Mouse (Mus musculus) lung, embryonic 16.5 days (tissue): ENCODE results near the gene Fau. TPM values are rescaled to one million over a fixed set of nuclear protein-coding genes. Genes with fewer than 3 reads are reported as not detected.

Experiments
- ATAC-seq: fragments of 200-750 bp; cut with Nextera tagmentation; 2 replicates; pipeline ENCODE4 v1.8.0; 2017; ENCODE audit warnings: low read depth, mild to moderate bottlenecking, moderate library complexity
- H3K27ac ChIP-seq: fragments of 300-500 bp; sonication (generic); 2 replicates; pipeline ENCODE4 v1.5.1; 2014; ENCODE audit warnings: mild to moderate bottlenecking, control low read depth, low read length
- H3K27me3 ChIP-seq: fragments of 300-500 bp; sonication (generic); 2 replicates; pipeline ENCODE4 v1.6.1; 2014; ENCODE audit warnings: low read depth, low read length, mixed read lengths; ENCODE audit not compliant: control insufficient read depth, insufficient read depth
- H3K36me3 ChIP-seq: fragments of 300-500 bp; sonication (generic); 2 replicates; pipeline ENCODE4 v1.6.1; 2014; ENCODE audit warnings: low read length; ENCODE audit not compliant: control insufficient read depth, insufficient read depth
- H3K4me1 ChIP-seq: fragments of 300-500 bp; sonication (generic); replicated peaks from 2 replicates; pipeline ENCODE4 v1.6.1; 2014; ENCODE audit warnings: low read length, mixed read lengths; ENCODE audit not compliant: control insufficient read depth, insufficient read depth
- H3K4me2 ChIP-seq: fragments of 300-500 bp; sonication (generic); 2 replicates; pipeline ENCODE4 v1.6.1; 2014; ENCODE audit warnings: low read depth, low read length, control low read depth
- H3K4me3 ChIP-seq: fragments of 300-500 bp; sonication (generic); 2 replicates; pipeline ENCODE4 v1.5.1; 2014; ENCODE audit warnings: mild to moderate bottlenecking, low read length, control low read depth
- H3K9ac ChIP-seq: fragments of 300-500 bp; sonication (generic); 2 replicates; pipeline ENCODE4 v1.6.1; 2014; ENCODE audit warnings: low read length, control low read depth
- H3K9me3 ChIP-seq: fragments of 300-500 bp; sonication (generic); 2 replicates; pipeline ENCODE4 v1.6.1; 2016; ENCODE audit warnings: low read length; ENCODE audit not compliant: control insufficient read depth
- WGBS: fragments of 180-500 bp; shearing (Covaris S2); extraction: QIAGEN DNeasy Blood & Tissue Kit; methylation state at CpG from one replicate; pipeline ENCODE4 v1.1.7; 2014; 5-methylcytosine and 5-hydroxymethylcytosine counted together
- polyA plus RNA-seq: library from polyadenylated mRNA; unstranded; fragments of >200 nt; fragmentation: Nextera tagmentation; extraction: Ambion mirVana; gene quantifications from 2 replicates; pipeline ENCODE4 v1.2.1, GENCODE M21; 2015

Fau gene
- polyA plus RNA-seq, result 757 and 774 TPM in 2 replicates

DNA sequence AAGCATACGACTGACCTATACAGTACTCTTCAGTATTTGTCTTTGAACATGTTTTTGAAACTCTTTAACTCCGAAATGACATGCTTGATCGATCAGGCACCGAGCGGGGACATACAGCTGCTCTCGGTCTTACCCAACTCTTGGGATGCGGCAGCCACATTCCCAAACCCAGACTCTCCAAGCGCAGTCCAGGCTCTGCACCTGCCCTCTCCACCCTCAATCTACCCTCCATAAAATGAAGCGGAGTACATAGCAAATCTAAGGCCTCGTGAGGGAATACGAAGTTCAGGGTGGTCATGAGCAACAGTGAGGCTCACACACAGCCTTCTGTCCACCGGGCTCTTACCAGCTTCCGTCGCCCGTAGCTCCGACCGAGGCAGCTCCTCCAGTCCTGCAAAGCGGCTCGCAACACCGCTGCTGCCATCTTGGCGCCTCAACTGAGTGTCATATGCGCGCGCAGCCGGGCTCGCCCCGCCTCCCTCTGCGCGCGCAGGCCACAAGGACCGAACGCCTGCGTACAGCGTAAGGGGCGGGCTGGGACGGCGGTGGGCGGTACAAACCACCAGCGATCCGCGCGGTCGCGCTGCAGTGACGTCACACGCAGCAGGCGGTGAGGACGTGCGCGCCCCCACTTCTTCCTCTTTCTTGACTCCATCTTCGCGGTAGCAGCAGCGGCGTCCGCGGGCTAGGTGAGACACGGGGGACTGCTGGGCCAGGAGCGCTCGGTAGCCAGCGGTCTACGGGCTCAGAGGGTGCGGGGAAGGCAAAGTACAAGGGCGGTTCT, at the start of gene Fau, which contains the start of gene Mrpl49:
Gene Fau, plus strand, starts transcription at position 532 of the 784 bp plus-strand sequence.
Gene Mrpl49, minus strand, starts transcription at position 473 of the 784 bp plus-strand sequence.
- Histone ChIP-seq H3K4me2 (peak within 1 kb of the TSS; percentile 78), H3K36me3 (peaks cover 31% of the 10 kb centered on the region), H3K4me3 (peak within 1 kb of the TSS; percentile 86), H3K9me3 (no peaks in the 10 kb centered on the region), H3K27ac (peak within 1 kb of the TSS; percentile 70), H3K4me1 (peaks cover 21% of the 10 kb centered on the region), H3K9ac (peak within 1 kb of the TSS; percentile 92), H3K27me3 (no peaks in the 10 kb centered on the region)
- peak; percentile 91 for ATAC-seq
- under 1% methylated on average over 63 of the region's 63 CpGs for WGBS

DNA sequence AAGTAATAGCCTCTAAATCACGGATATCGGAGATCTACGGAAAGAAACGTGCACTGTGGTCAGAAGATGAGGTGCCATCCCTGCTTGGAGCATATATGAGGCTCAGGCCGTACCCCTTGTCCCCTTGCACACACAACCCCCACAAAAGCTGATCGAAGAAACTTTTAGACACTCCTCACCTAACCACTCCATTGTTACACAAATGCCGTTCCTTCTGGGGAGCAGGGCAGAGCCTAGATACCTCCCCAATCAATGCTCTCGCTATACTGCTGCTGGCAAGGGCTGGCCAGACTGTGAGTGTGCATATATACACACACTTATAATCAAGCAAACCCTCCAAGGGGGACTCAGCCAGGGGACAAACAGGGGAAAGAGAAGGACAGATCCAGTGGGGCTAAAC, 48.5 kb upstream of the Fau start:
- Histone ChIP-seq H3K4me1 (no peaks in the 10 kb centered on the region), H3K27ac (no peak overlapping the region), H3K36me3 (peaks cover 4% of the 10 kb centered on the region; the same call in 1 of the 2 replicates), H3K27me3 (no peaks in the 10 kb centered on the region), H3K9me3 (no peaks in the 10 kb centered on the region), H3K9ac (no peak overlapping the region), H3K4me3 (no peak overlapping the region), H3K4me2 (no peak overlapping the region)
- 71% methylated on average over 8 of the region's 8 CpGs for WGBS
- ATAC-seq, result no peak

DNA sequence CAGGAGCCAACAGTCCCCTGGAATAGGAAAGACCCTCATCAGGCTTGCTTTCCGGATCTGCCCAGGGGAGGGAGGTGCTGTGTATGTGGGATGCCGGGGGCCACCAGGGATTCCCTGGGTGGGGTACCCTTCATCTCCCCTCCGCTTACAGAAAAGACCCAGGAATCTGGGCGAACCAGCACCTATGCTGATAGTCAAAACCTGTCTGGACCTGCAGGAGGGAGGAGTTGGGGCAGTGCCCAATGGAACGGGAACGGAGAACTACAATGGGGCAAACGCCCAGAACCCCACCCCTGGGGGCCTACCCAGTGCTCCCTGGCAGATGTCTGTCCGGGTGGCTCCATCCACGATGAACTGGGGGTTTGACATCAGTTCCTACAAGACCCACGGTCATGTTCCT, 44.0 kb upstream of the Fau start:
- ATAC-seq, result no peak
- H3K27ac ChIP-seq, result no peak overlapping the region
- H3K9ac ChIP-seq, result no peak overlapping the region
- WGBS, result 91% methylated on average over 10 of the region's 10 CpGs
- no peaks in the 10 kb centered on the region for H3K9me3 ChIP-seq
- H3K27me3 ChIP-seq, result no peaks in the 10 kb centered on the region; the same call in 1 of the 2 replicates
- H3K36me3 ChIP-seq, result no peaks in the 10 kb centered on the region
- no peak overlapping the region for H3K4me2 ChIP-seq
- H3K4me1 ChIP-seq, result peaks cover 11% of the 10 kb centered on the region
- H3K4me3 ChIP-seq, result no peak overlapping the region

DNA sequence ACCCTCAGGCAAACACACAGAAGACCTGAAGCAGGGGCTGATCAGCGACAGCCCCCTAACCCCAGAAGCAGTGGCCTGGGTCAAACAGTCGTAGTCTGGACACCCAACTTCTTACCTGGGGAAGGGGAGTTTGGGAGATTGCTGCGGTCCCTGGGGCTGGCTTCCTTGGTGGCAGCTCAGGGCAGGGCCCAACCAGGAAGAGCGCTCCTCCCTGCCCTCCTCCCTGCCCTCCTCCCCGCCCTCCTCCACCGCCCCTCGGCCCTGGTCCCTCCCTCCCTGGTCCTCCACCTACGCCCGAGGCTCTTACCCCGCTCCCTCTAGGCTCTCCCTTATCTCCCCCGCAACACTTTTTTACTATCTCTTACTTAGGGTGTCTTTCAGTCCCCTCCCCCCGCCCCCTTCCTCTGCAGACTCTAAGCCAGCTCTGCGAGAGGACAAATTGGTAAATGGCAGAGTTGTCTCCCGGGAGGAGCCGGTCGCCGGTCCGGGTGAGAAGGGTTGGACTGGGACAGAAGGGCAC, 42.6 kb upstream of the Fau start:
- Histone ChIP-seq H3K27me3 (no peaks in the 10 kb centered on the region; the same call in 1 of the 2 replicates), H3K9ac (peak overlapping the region; percentile 72), H3K4me1 (peaks cover 11% of the 10 kb centered on the region), H3K4me3 (peak overlapping the region; percentile 61), H3K9me3 (no peaks in the 10 kb centered on the region), H3K36me3 (no peaks in the 10 kb centered on the region), H3K4me2 (peak overlapping the region; percentile 91), H3K27ac (peak overlapping the region; percentile 50)
- WGBS, result 1% methylated on average over 17 of the region's 18 CpGs
- ATAC-seq, result peak; percentile 87

DNA sequence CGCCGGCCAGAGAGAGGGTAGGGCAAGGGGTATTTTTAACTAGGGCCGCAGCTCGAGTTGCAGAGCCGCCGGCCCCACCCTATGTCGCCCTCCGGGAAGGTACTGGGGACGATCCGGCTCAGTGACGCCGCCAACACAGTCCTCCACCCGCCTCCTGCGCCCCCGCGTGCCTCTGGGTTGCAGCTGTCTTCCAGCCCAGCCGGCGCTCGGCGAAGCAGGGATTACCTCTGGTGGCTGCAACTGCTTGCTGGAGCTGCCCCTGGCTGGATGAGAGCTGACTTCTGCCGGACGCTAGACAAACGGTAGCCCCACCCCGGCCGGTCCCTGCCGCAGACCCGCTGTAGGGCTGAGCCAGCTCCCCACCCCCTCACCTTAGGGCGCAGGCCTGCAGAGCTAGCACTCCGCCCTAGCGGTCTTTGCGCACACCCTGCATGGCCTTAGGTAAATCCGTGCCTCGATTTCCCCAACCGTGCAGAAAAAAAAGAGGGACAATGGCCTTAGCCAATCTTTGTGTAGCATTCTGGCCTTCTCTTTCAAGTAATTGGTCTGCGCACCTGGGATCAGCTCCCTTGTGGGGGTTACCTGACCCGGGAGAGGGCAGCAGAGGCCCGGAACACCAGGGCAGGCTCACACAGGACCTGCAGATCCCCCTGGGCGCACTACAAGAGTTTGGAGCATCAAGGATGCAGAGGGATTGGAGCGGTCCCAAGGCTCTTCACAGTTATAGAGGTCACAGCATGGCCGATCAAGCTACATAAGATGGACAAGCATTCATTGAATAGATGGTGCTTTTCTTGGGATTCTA, 41.9 kb upstream of the Fau start, which contains the start of gene Capn1:
Gene Capn1, minus strand, starts transcription at position 387 of the 805 bp plus-strand sequence.
- H3K4me1 ChIP-seq, result peaks cover 11% of the 10 kb centered on the region
- ATAC-seq, result peak; percentile 87
- peak within 1 kb of the TSS; percentile 61 for H3K4me3 ChIP-seq
- H3K27ac ChIP-seq, result peak within 1 kb of the TSS; percentile 50
- H3K9ac ChIP-seq, result peak within 1 kb of the TSS; percentile 72
- no peaks in the 10 kb centered on the region for H3K9me3 ChIP-seq
- no peaks in the 10 kb centered on the region; the same call in 1 of the 2 replicates for H3K27me3 ChIP-seq
- WGBS, result 3% methylated on average over 39 of the region's 40 CpGs
- H3K4me2 ChIP-seq, result peak within 1 kb of the TSS; percentile 91
- no peaks in the 10 kb centered on the region for H3K36me3 ChIP-seq

DNA sequence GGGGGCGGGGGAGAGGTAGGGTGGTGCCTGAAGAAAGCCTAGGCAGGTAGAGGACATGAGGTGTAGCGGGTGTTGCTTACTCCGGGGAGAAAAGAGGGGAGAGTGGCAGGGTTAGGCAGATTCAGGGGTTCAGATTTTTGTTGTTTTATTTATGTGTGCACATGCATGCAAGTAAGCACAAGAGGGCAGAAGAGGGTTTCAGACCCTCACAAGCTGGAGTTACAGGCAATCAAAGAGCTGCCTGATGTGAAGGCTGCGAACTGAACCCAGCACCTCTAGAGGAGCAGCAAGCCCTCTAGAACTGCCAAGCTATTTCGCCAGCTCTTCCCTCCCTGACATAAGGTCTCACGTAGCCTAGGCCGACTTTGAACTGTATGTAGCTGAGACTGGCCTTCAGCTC, 41.1 kb upstream of the Fau start:
- Histone ChIP-seq H3K4me1 (peaks cover 11% of the 10 kb centered on the region), H3K4me3 (no peak overlapping the region), H3K9ac (no peak overlapping the region), H3K4me2 (no peak overlapping the region), H3K27ac (no peak overlapping the region), H3K36me3 (no peaks in the 10 kb centered on the region), H3K9me3 (no peaks in the 10 kb centered on the region), H3K27me3 (no peaks in the 10 kb centered on the region; the same call in 1 of the 2 replicates)
- 55% methylated on average over 7 of the region's 7 CpGs for WGBS
- no peak for ATAC-seq

DNA sequence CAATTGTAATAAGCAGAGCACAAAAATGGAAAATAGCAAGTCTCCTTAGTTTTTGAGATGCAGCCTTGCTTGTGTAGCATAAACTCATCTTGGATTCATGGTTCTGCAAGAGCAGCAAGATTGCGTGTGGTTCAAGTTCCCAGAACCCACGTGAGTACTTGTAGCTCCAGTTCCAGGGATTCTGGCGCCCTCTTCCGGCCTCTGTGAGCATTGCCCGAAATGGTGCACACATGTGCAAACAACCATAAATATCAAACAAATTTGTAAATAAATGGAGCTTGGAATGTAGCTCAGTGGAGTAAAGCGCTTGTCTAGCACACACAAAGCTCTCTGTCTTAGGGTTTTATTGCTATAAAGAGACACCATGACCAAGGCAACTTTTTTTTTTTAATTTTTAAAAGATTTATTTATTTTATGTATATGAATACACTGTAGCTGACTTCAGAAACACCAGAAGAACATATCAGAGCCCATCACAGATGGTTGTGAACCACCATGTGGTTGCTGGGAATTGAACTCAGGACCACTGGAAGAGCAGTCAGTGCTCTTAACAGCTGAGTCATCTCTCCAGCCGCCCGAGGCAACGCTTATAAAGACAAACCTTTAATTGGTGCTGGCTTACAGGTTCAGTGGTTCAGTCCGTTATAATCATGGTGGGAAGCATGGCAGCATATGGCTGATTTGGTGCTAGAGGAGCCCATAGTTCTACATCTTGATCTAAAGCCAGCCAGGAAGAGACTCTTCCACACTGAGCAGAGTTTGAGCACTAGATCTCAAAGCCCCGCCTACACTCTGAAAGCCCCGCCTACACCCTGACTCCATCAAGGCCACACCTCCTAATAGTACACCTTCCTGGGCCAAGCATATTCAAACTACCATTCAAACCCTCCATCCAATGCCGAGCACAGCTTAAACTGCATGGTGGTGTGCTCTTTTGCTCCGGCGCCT, 39.2 kb upstream of the Fau start:
- Histone ChIP-seq H3K4me3 (no peak overlapping the region), H3K9ac (no peak overlapping the region), H3K4me1 (peaks cover 11% of the 10 kb centered on the region), H3K27me3 (no peaks in the 10 kb centered on the region; the same call in 1 of the 2 replicates), H3K36me3 (no peaks in the 10 kb centered on the region), H3K27ac (no peak overlapping the region), H3K9me3 (no peaks in the 10 kb centered on the region), H3K4me2 (no peak overlapping the region)
- 27% methylated on average over 15 of the region's 15 CpGs for WGBS
- no peak for ATAC-seq

DNA sequence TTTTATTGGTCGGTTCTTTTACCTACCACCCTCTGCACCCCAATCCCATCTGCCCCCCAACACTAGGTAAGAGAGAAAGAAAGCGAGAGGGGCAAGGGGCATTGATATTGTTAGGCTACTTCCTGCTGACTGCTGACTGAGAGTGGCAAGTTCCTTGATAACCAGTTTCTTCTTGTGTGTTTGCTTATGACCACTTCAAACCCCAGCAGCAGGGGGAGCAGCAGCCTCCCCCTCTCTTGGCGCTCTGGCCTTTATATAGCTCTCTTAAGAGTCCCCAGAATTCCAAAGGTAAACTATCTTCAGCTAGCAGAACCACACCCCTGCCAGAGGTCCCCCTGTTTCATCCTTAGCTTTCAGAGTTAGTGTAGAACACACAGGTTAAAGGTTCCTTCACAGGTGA, 37.4 kb upstream of the Fau start:
- no peaks in the 10 kb centered on the region; the same call in 1 of the 2 replicates for H3K27me3 ChIP-seq
- H3K36me3 ChIP-seq, result no peaks in the 10 kb centered on the region
- no peaks in the 10 kb centered on the region for H3K9me3 ChIP-seq
- WGBS, result 35% methylated on average over 3 of the region's 3 CpGs
- no peak overlapping the region for H3K4me3 ChIP-seq
- H3K9ac ChIP-seq, result no peak overlapping the region
- peaks cover 7% of the 10 kb centered on the region; the same call in 1 of the 2 replicates for H3K4me1 ChIP-seq
- 0 out of 2 replicates have a peak overlapping the region, but pooled peaks have one; percentile 4 for H3K27ac ChIP-seq
- no peak overlapping the region for H3K4me2 ChIP-seq
- ATAC-seq, result no peak
